Mouse (Mus musculus) embryonic facial prominence, embryonic 10.5 days (tissue): ENCODE measurements at regions not wholly inside any gene's neighbourhood (a gene's known extent, or its start where the extent isn't known, plus 50 kb on each side); places are given as distances from the start of the nearest gene placed in this dataset.
"Not testable (repeated sequence)": the region's sequence is repeated elsewhere in the genome, so short reads cannot be mapped to it uniquely, and the experiment has no call there.

Experiments
- DNase-seq: peaks from one replicate; pipeline ENCODE4 v3.0.0-alpha.2; 2017; ENCODE audit warnings: low spot score
- H3K27ac ChIP-seq: fragments of 300-500 bp; sonication (generic); replicated peaks from 2 replicates; pipeline ENCODE4 v1.5.1; 2016; ENCODE audit warnings: mild to moderate bottlenecking
- H3K27me3 ChIP-seq: fragments of 300-500 bp; sonication (generic); replicated peaks from 2 replicates; pipeline ENCODE4 v1.6.1; 2016; ENCODE audit warnings: low read depth, mild to moderate bottlenecking; ENCODE audit not compliant: poor library complexity, severe bottlenecking
- H3K36me3 ChIP-seq: fragments of 300-500 bp; sonication (generic); replicated peaks from 2 replicates; pipeline ENCODE4 v1.6.1; 2016; ENCODE audit warnings: mild to moderate bottlenecking, moderate library complexity
- H3K4me1 ChIP-seq: fragments of 300-500 bp; sonication (generic); 2 replicates; pipeline ENCODE4 v1.6.1; 2016
- H3K4me3 ChIP-seq: fragments of 300-500 bp; sonication (generic); 2 replicates; pipeline ENCODE4 v1.5.1; 2016; ENCODE audit warnings: mild to moderate bottlenecking, moderate library complexity
- H3K9me3 ChIP-seq: fragments of 300-500 bp; sonication (generic); 2 replicates; pipeline ENCODE4 v1.6.1; 2016; ENCODE audit warnings: mild to moderate bottlenecking
- WGBS: fragments of 180-500 bp; shearing (Covaris S2); methylation state at CpG from one replicate; pipeline ENCODE4 v1.1.7; 2016; 5-methylcytosine and 5-hydroxymethylcytosine counted together

DNA sequence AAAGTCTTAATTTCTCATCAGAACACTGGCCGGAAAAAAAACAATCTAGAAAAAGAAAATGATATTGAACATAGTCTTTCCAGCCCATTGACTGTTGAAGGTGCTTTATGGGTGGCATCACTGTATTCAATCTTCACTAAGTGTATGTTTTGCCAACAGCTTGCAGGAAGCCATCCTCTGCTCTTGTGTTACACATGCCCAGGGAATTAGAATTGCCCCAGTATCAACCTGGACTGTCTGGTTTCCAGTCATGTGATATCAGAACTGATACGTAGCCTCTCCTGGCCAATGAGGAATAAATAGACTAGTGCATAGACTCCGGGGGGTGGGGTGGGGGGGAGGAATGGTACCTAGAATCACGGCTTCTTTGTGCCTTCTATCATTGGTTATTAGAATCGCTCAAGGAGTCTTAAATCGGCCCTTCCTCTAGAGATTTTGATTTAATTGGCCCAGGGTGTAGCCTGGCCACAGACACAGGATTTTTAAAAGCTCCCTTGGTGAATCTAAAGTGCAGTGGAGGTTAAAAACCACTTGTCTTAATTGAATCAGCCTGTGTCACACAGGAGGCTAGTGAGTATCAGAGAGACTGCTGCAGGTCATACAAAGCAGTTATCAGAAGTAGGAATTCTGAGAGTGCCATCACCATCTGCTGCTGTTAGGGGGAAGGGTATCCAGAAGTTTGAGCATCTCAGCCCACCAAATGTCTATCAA is 218.0 kb upstream of the Klf3 start:
- DNase-seq = no peak
- Histone ChIP-seq H3K9me3 (no peaks in the 10 kb centered on the region), H3K27ac (no peak overlapping the region; the same call in 1 of the 2 replicates), H3K4me1 (peaks cover 37% of the 10 kb centered on the region), H3K4me3 (no peak overlapping the region), H3K27me3 (no peaks in the 10 kb centered on the region), H3K36me3 (no peaks in the 10 kb centered on the region)
- 51% methylated on average over 6 of the region's 6 CpGs for WGBS

DNA sequence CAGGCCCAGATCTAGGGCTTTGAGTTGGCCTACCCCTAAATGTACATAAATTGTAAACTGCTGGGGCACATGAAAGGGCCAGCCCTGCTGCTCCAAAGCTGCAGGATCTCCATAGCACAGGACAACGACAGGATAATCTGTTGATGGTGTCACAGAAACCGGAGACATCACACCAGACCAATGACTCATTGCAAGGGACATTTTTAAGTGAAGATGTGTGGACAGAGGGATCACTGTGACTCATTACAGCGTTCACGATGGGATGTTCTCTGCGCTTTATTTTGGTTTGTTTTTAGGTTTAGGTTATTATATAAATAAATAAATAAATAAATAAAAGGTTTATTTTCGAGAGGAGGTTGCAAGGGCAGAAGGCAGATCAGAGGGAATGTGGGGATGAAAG is 216.9 kb upstream of the Klf3 start:
- Histone ChIP-seq H3K4me1 (peaks cover 36% of the 10 kb centered on the region), H3K4me3 (no peak overlapping the region), H3K36me3 (no peaks in the 10 kb centered on the region), H3K27ac (no peak overlapping the region), H3K27me3 (no peaks in the 10 kb centered on the region), H3K9me3 (no peaks in the 10 kb centered on the region)
- WGBS = 87% methylated on average over 6 of the region's 6 CpGs
- DNase-seq = no peak

DNA sequence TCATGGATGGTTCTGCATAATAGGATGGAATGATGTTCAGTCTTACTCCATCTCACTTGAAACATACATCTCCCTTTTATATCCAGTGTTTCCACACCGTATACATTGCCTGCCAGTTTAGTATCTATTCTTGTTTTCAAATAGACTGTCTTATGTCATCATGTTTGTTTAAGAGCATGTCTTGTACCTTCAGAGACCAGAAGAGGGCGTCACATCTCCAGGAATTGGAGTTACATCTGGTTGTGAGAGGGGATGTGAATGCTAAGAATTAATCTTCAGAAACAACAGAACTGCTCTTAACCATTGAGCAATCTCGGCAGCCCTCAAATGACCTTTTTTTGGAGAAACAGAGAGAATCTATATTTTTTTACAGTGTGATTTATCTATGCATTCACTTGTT is 216.3 kb upstream of the Klf3 start:
- H3K4me1 ChIP-seq = peaks cover 30% of the 10 kb centered on the region
- H3K36me3 ChIP-seq = no peaks in the 10 kb centered on the region
- no peak for DNase-seq
- WGBS = 89% methylated on average over 3 of the region's 3 CpGs
- no peaks in the 10 kb centered on the region for H3K27me3 ChIP-seq
- no peak overlapping the region for H3K27ac ChIP-seq
- H3K4me3 ChIP-seq = no peak overlapping the region
- no peaks in the 10 kb centered on the region for H3K9me3 ChIP-seq

DNA sequence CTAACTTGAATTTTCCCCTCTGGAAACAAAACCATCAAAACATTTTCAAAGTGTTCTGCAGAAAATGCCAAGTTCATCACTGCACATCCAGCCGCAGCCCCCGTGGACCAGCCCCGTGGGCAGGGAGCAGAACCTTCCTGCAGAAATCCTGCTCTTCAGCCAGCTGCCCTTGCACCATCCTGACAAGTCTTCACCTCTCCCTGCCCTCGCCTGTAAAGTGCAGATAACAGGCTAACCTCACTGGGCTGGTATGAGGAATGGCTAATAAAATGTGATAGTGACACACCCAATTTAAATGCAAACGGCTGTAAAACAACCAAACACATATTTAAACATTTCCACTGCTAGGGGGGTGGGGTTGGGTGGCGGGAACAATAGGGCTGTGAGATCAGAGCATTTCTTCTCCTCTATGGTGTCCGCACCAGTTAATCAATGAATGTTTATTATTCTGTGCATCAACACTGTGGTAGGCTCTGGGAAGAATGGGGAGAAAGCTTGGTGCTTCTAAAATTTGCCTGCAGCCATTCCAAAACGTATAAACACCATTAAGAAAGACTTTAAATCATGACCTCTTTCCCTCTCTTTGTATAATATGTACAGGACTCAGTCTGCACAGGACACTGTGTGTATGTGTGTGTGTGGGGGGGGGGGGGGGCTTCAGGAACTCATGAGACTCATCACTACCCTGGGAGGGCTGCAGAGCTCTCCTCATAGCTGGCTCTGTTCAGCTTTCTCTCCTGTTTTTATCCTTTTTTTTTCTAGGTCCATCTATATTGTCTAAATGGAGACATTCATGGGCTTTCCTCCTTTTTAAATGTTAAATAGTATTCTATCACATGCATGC is 215.1 kb upstream of the Klf3 start:
- WGBS = 44% methylated on average over 8 of the region's 8 CpGs
- DNase-seq = no peak
- Histone ChIP-seq H3K36me3 (no peaks in the 10 kb centered on the region), H3K27me3 (no peaks in the 10 kb centered on the region), H3K4me3 (no peak overlapping the region), H3K4me1 (peaks cover 36% of the 10 kb centered on the region), H3K27ac (peak overlapping the region; percentile 60), H3K9me3 (no peaks in the 10 kb centered on the region)

DNA sequence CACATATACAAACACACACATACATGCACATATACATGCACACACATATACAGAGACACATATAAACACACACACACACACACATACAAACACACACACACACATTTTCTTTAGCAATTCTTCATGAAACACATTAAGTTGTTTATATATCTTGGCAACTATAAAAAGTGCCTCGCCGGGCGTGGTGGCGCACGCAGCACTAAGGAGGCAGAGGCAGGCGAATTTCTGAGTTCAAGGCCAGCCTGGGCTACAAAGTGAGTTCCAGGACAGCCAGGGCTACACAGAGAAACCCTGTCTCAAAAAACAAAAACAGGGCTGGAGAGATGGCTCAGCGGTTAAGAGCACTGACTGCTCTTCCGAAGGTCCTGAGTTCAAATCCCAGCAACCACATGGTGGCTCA is 214.4 kb upstream of the Klf3 start:
- peaks cover 42% of the 10 kb centered on the region for H3K4me1 ChIP-seq
- H3K27me3 ChIP-seq, H3K9me3 ChIP-seq, H3K4me3 ChIP-seq, H3K27ac ChIP-seq, DNase-seq, H3K36me3 ChIP-seq: not testable (repeated sequence)
- 96% methylated on average over 8 of the region's 8 CpGs for WGBS

DNA sequence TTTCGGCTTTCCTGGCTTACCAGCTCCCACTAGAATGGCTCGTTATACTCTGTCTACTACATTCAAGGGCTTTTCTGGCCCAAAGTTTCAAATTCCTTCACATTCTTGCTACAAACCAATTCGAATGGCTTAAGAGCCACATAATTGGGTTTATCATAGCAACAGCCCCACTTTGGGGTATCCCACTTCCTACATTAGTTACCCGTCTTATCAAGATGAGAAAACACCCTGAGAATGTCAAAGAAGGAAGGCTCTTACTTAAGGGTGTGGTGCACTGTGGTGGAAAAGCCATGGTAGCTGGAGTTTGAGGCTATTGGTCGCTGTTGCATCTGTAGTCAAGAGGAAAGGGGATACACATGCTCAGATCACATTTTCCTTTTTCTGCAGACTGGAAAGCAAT is 213.2 kb upstream of the Klf3 start:
- no peak overlapping the region for H3K27ac ChIP-seq
- H3K4me3 ChIP-seq = no peak overlapping the region
- no peaks in the 10 kb centered on the region for H3K27me3 ChIP-seq
- H3K4me1 ChIP-seq = peaks cover 48% of the 10 kb centered on the region
- 90% methylated on average over 5 of the region's 5 CpGs for WGBS
- no peaks in the 10 kb centered on the region for H3K36me3 ChIP-seq
- no peaks in the 10 kb centered on the region for H3K9me3 ChIP-seq
- DNase-seq = no peak

DNA sequence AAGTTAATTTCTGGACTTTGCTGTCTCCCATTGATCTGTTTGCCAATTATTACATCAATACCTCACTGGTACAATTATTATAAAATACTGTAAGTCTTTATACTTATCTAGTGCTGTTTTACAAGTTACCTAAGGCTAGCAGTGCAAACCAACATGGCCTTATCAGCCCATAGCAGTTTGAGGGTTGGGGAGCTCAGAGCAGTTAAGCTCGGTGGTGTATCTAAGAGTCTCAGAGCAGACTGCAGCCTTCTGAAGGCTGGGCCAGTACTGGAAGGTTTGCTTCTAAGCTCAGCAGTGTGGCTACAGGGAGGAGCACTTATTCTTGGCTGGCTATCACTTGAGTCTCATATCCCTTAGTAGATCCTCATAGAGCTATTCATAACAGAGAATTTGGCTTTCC is 212.4 kb upstream of the Klf3 start:
- H3K4me3 ChIP-seq = no peak overlapping the region
- peaks cover 48% of the 10 kb centered on the region for H3K4me1 ChIP-seq
- H3K27ac ChIP-seq = no peak overlapping the region
- no peaks in the 10 kb centered on the region for H3K9me3 ChIP-seq
- H3K36me3 ChIP-seq = no peaks in the 10 kb centered on the region
- WGBS = 92% methylated on average over 1 of the region's 1 CpGs
- H3K27me3 ChIP-seq = no peaks in the 10 kb centered on the region
- DNase-seq = no peak

DNA sequence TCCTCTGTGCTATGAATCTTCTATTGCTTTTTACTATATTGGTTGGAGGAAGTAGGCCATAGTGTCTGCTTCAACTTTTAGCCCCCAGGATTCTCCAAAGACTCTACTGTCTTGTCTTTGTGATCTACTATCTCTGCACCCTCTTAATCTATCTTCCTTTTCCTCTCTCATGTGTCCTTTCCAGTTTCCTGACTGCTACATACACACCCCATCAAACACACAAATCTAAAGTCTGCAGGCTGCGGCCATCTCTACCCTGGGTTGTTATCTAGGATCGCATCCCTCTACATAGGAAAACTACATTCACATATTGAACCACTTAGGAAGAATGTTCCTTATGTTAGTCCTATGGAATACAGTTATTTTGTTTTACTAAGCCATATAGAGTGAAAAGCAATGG is 211.4 kb upstream of the Klf3 start:
- H3K4me1 ChIP-seq = peaks cover 54% of the 10 kb centered on the region
- WGBS = 88% methylated on average over 2 of the region's 2 CpGs

DNA sequence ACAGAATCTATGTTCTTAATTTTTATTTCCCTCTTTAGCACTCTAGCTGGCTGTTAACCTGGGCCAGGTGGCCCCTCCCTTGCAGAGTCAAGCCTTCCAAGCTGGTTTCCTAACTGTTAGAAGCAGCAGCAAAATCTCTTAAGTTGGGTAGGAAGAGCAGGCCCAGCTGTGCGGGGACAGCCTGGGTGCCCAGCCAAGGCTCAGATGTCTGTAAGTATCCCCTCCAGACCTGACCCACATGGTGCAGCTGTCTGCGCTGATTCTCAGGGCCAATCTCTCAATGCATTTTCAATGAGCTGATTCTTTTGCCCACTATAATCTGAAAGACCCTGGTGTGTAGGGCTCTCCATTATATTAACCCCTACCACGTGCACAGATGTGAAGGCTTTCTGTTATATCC is 208.0 kb upstream of the Klf3 start:
- H3K4me3 ChIP-seq = no peak overlapping the region
- H3K27me3 ChIP-seq = no peaks in the 10 kb centered on the region
- no peaks in the 10 kb centered on the region for H3K9me3 ChIP-seq
- WGBS = 43% methylated on average over 3 of the region's 3 CpGs
- H3K27ac ChIP-seq = peak overlapping the region; percentile 85
- no peaks in the 10 kb centered on the region for H3K36me3 ChIP-seq
- peak; percentile 55 for DNase-seq
- H3K4me1 ChIP-seq = peaks cover 70% of the 10 kb centered on the region

More for the DNA sequence above, 211.4 kb upstream of the Klf3 start:
- Histone ChIP-seq H3K27ac (no peak overlapping the region), H3K27me3 (no peaks in the 10 kb centered on the region), H3K9me3 (no peaks in the 10 kb centered on the region), H3K4me3 (no peak overlapping the region), H3K36me3 (no peaks in the 10 kb centered on the region)
- no peak for DNase-seq

DNA sequence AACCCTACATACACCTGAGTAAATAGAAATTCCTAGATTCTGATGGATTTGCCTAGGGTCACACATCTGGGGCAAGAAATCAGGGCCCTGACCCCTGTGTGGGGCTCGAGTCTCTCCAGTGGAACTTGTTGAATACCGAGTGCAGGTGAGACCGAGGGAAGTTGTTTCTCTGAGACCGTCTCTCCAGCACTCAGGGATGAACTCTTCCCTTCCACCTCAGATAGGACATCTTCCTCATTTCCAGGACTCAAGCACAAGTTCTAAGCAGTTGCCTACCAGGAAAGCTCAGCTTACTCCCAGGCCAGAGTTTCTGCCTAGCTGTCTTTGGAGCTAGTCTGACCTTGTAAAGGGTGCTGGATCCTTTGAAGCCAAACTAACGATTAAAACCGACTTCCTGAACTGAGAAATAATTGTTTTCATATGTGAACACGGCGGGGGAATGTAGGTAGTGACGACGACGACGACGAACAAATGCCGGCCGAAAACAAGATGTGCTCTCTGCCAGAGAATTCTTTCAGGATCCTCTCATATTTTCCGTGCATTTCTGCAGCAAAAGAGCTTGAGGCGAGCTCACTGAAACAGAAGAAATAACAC is 207.3 kb upstream of the Klf3 start:
- WGBS = 29% methylated on average over 17 of the region's 17 CpGs
- DNase-seq = peak; percentile 61
- Histone ChIP-seq H3K27ac (peak overlapping the region; percentile 85), H3K36me3 (no peaks in the 10 kb centered on the region), H3K4me1 (peaks cover 77% of the 10 kb centered on the region), H3K9me3 (no peaks in the 10 kb centered on the region), H3K27me3 (no peaks in the 10 kb centered on the region), H3K4me3 (peak overlapping the region; percentile 22; the same call in 1 of the 2 replicates)

DNA sequence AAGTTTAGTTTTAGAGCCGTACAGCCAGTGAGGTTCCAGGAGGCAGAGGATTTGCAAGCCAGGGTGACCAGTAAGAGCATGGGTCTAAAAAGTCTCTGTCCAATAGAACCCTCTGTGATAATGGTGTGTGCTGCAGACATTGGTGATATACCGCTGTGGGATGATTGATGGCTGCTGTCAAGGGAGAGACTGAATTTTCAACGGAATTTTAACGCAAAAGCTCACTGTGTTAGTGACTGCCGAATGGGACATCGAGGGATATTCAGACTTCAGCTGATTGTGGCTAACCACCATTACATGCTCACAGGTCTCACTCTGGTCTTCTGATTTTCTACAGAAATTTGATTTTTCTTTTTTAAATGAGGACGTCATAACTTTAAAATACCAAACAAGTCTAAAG is 206.2 kb upstream of the Klf3 start:
- Histone ChIP-seq H3K27me3 (no peaks in the 10 kb centered on the region), H3K4me1 (peaks cover 87% of the 10 kb centered on the region), H3K9me3 (no peaks in the 10 kb centered on the region), H3K36me3 (no peaks in the 10 kb centered on the region), H3K4me3 (no peak overlapping the region), H3K27ac (peak overlapping the region; percentile 85)
- no peak for DNase-seq
- WGBS = 71% methylated on average over 7 of the region's 7 CpGs

DNA sequence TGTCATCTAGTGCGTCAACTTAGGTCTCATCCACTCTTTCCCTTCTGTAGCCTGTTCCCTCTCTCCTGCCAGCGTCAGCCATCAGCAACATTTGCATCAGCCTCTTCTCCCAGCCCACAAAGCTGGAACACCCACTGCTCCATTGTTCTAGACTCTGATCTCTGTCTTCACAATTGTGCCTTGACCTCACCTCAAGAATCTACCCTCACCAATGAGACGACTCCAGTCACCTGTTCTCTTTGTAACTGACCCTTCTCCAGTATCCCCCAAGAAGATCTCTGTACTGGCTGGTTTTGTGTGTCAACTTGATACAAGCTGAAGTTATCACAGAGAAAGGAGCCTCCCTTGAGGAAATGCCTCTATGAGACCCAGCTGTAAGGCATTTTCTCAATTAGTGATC is 205.7 kb upstream of the Klf3 start:
- no peaks in the 10 kb centered on the region for H3K36me3 ChIP-seq
- WGBS = 59% methylated on average over 3 of the region's 3 CpGs
- H3K27ac ChIP-seq = peak overlapping the region; percentile 85
- no peaks in the 10 kb centered on the region for H3K27me3 ChIP-seq
- H3K9me3 ChIP-seq = no peaks in the 10 kb centered on the region
- no peak for DNase-seq
- H3K4me3 ChIP-seq = no peak overlapping the region
- H3K4me1 ChIP-seq = peaks cover 88% of the 10 kb centered on the region

DNA sequence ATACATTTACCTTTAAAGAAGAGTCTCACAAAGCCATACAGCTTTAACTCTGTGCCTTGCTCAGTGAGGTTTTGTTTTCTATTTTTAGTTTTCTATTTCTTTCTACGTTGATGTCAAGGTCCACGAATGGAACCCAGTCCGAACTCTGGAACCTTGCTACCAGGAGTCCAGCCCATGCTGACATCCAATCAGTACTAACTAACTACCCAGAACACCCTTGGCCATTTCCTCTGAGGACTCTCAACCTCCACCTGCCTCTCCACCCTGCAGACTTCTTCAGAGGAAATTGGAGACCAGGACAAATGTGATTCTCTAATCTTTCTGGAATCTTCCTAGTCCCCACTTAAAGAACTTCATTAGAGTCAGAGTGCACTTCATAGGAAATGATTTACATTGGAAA is 204.6 kb upstream of the Klf3 start:
- Histone ChIP-seq H3K27ac (0 out of 2 replicates have a peak overlapping the region, but pooled peaks have one; percentile 85), H3K4me1 (peaks cover 85% of the 10 kb centered on the region), H3K27me3 (no peaks in the 10 kb centered on the region), H3K4me3 (no peak overlapping the region), H3K36me3 (no peaks in the 10 kb centered on the region), H3K9me3 (no peaks in the 10 kb centered on the region)
- 88% methylated on average over 3 of the region's 3 CpGs for WGBS
- no peak for DNase-seq
